Mouse (Mus musculus): ENCODE measurements around the gene Pax7.

DNA sequence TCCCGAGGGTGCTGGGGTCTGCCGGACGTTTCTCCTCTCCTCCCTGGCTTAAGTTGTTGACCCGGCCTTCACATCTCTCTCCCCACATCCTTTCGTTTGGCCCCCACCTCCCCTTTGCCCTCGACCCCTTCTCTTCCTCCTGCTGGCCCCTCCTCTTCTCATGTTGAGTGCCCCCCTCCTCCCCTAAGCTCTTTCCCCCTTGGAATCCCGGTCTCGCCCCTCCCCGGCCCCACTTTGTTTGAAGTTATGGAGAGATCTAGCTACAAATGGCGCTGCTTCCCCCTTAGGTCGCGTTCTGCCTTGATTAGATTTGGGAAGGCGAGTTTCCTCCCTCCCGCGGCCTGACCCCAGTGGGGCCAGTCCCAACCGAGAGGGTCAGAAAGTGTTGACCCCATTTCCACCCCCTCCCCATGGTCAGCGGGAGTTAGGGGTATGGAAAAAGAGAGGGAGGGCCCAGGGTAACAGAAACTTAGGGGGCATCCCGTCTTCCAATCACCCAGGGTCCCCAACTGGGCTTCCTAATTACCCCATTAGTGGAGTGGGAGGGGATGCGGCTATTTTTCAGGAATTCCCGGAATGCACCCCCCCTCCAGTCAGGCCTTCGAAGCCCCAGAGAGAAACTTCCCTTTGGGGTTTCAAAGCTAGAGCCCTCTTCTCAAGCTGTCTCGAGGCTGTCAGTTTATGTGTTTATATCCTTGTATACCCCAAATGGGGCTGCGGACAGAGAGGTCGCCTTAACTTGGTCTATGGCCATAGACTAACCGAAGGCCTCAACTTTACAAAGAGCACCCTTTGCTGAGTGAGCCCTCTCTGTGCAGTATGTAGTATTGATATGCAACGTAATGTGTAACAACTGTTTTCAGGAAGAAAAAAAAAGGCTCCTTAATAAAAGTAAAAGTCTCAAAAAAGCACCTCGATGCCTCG, 10.9 kb downstream of the Pax7 start:
- no peak for TF ChIP-seq POLR2A (IDR thresholded peaks at IDR 0.05; ENCODE audit: borderline replicate concordance, control insufficient read depth, low read depth, low read length)
- TF ChIP-seq CTCF (IDR thresholded peaks at IDR 0.05; ENCODE audit: control insufficient read depth, insufficient read depth, low read length): no peak

All from bone marrow, adult 2 months (tissue).